Mouse (Mus musculus) embryonic facial prominence, embryonic 13.5 days (tissue): ENCODE data around the gene Lyl1. TPM values are rescaled to one million over a fixed set of nuclear protein-coding genes. Genes with fewer than 3 reads are reported as not detected.

ENCODE experiments used
- ATAC-seq: fragments of 200-750 bp; cut with Nextera tagmentation; 2 replicates; pipeline ENCODE4 v1.8.0; 2017; ENCODE audit warnings: low read depth; ENCODE audit not compliant: insufficient number of reproducible peaks, insufficient read depth, low FRiP score, low TSS enrichment
- H3K27ac ChIP-seq: fragments of 300-500 bp; sonication (generic); 2 replicates; pipeline ENCODE4 v1.5.1; 2015; ENCODE audit warnings: moderate library complexity, mild to moderate bottlenecking, inconsistent platforms
- H3K27me3 ChIP-seq: fragments of 300-500 bp; sonication (generic); 2 replicates; pipeline ENCODE4 v1.6.1; 2015; ENCODE audit warnings: mild to moderate bottlenecking, inconsistent platforms
- H3K36me3 ChIP-seq: fragments of 300-500 bp; sonication (generic); 2 replicates; pipeline ENCODE4 v1.6.1; 2015; ENCODE audit warnings: mild to moderate bottlenecking, inconsistent platforms
- H3K4me1 ChIP-seq: fragments of 300-500 bp; sonication (generic); 2 replicates; pipeline ENCODE4 v1.6.1; 2015; ENCODE audit warnings: inconsistent platforms
- H3K4me2 ChIP-seq: fragments of 300-500 bp; sonication (generic); 2 replicates; pipeline ENCODE4 v1.6.1; 2015; ENCODE audit warnings: moderate library complexity, mild to moderate bottlenecking, inconsistent platforms
- H3K4me3 ChIP-seq: fragments of 300-500 bp; sonication (generic); 2 replicates; pipeline ENCODE4 v1.5.1; 2015; ENCODE audit warnings: mild to moderate bottlenecking, inconsistent platforms
- H3K9ac ChIP-seq: fragments of 300-500 bp; sonication (generic); 2 replicates; pipeline ENCODE4 v1.6.1; 2015; ENCODE audit warnings: mild to moderate bottlenecking, inconsistent platforms
- H3K9me3 ChIP-seq: fragments of 300-500 bp; sonication (generic); 2 replicates; pipeline ENCODE4 v1.6.1; 2016; ENCODE audit warnings: inconsistent platforms
- WGBS: fragments of 180-500 bp; shearing (Covaris S2); methylation state at CpG from one replicate; pipeline ENCODE4 v1.1.7; 2015; ENCODE audit warnings: mixed read lengths; 5-methylcytosine and 5-hydroxymethylcytosine counted together
- polyA plus RNA-seq: library from polyadenylated mRNA; unstranded; fragments of >200 nt; fragmentation: Nextera tagmentation; extraction: Ambion mirVana; gene quantifications from 2 replicates; pipeline ENCODE4 v1.2.1, GENCODE M21; 2015

Lyl1 gene
- polyA plus RNA-seq, 1 experiment from 2014 or later, result 4.8 TPM

DNA sequence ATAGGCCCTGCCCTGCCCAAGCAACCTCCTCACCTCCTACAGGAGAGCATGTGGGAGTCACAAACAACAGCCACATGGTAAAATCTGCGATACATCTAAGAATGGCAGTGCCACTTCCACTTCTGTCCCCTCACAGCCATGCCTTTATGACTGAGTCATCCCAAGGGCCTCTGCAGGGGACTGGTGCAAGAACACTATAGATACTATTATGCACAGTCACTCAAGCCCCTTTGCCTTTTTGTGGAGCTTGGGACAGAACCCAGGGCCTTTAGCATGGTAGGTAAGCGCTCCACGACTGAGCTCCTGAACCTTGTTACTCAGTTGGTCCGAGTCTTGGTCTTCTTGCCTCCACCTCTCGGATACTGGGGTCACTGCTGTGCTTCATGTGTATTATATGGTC lies 24.0 kb upstream of the Lyl1 start:
- ATAC-seq, result no peak
- Histone ChIP-seq H3K9ac (no peak overlapping the region), H3K4me1 (peaks cover 9% of the 10 kb centered on the region), H3K36me3 (peaks cover 54% of the 10 kb centered on the region), H3K9me3 (no peaks in the 10 kb centered on the region), H3K4me3 (no peak overlapping the region), H3K27me3 (no peaks in the 10 kb centered on the region), H3K4me2 (no peak overlapping the region), H3K27ac (no peak overlapping the region)
- WGBS, result 93% methylated on average over 5 of the region's 5 CpGs

- no peak overlapping the region for H3K4me2 ChIP-seq
- H3K4me3 ChIP-seq, result no peak overlapping the region
- H3K27ac ChIP-seq, result no peak overlapping the region
- H3K9me3 ChIP-seq, result no peaks in the 10 kb centered on the region
- ATAC-seq, result no peak
- peaks cover 24% of the 10 kb centered on the region for H3K36me3 ChIP-seq
- peaks cover 28% of the 10 kb centered on the region for H3K4me1 ChIP-seq
- H3K27me3 ChIP-seq, result no peaks in the 10 kb centered on the region
- no peak overlapping the region for H3K9ac ChIP-seq
- 92% methylated on average over 2 of the region's 2 CpGs for WGBS
Measured at GRCm38 (mm10) chr8:84681476-84681875, 19.8 kb upstream of the Lyl1 start.

DNA sequence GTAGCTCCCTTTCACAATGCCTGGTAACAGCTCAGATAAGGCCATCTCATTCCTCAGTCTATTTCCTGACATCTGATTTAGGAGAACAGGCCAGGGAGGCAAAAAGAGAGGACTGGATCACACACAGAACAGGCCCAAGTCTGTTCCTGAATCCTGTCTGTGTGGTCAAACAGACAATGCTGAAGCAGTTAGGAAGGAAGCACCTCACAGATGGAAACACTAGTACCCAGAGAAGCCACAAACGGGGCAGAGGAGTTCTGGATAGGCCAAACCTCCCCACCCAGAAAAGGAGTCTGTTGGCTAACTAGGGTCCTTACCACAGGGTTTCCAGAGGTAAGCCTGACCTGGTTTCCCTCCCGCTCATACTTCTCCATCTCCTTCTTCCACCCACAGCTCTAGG lies 19.0 kb upstream of the Lyl1 start:
- Histone ChIP-seq H3K4me2 (no peak overlapping the region), H3K27me3 (no peaks in the 10 kb centered on the region), H3K36me3 (peaks cover 18% of the 10 kb centered on the region; the same call in 1 of the 2 replicates), H3K9me3 (no peaks in the 10 kb centered on the region), H3K4me1 (peaks cover 30% of the 10 kb centered on the region), H3K4me3 (no peak overlapping the region), H3K9ac (no peak overlapping the region), H3K27ac (no peak overlapping the region)
- 89% methylated on average over 2 of the region's 2 CpGs for WGBS
- no peak for ATAC-seq

GRCm38 (mm10) chr8:84684537-84684936 lies 16.7 kb upstream of the Lyl1 start:
- Histone ChIP-seq H3K9me3 (no peaks in the 10 kb centered on the region), H3K36me3 (peaks cover 16% of the 10 kb centered on the region; the same call in 1 of the 2 replicates), H3K27ac (no peak overlapping the region), H3K4me2 (no peak overlapping the region), H3K4me1 (peaks cover 43% of the 10 kb centered on the region), H3K4me3 (no peak overlapping the region), H3K9ac (no peak overlapping the region), H3K27me3 (no peaks in the 10 kb centered on the region)
- ATAC-seq, result no peak
- 60% methylated on average over 3 of the region's 3 CpGs for WGBS

- ATAC-seq, result 0 out of 2 replicates have a peak, but pooled peaks have one; percentile 43
- H3K27ac ChIP-seq, result peak within 1 kb of the TSS; percentile 95
- H3K4me1 ChIP-seq, result peaks cover 42% of the 10 kb centered on the region
- WGBS, result 9% methylated on average over 20 of the region's 20 CpGs
- H3K9ac ChIP-seq, result peak within 1 kb of the TSS; percentile 100
- H3K36me3 ChIP-seq, result peaks cover 17% of the 10 kb centered on the region
- H3K9me3 ChIP-seq, result no peaks in the 10 kb centered on the region
- H3K27me3 ChIP-seq, result no peaks in the 10 kb centered on the region
- peak within 1 kb of the TSS; percentile 91 for H3K4me2 ChIP-seq
- H3K4me3 ChIP-seq, result peak within 1 kb of the TSS; percentile 100
Measured at GRCm38 (mm10) chr8:84686191-84687002, 14.9 kb upstream of the Lyl1 start, which contains the start of gene Trmt1. Trmt1 (plus strand) TSS chr8:84686307.

- no peaks in the 10 kb centered on the region for H3K9me3 ChIP-seq
- peak overlapping the region; percentile 100 for H3K4me3 ChIP-seq
- H3K4me1 ChIP-seq, result peaks cover 42% of the 10 kb centered on the region
- H3K36me3 ChIP-seq, result peaks cover 20% of the 10 kb centered on the region
- H3K27me3 ChIP-seq, result no peaks in the 10 kb centered on the region
- H3K27ac ChIP-seq, result peak overlapping the region; percentile 95
- peak overlapping the region; percentile 91 for H3K4me2 ChIP-seq
- WGBS, result 0% methylated on average over 54 of the region's 62 CpGs
- ATAC-seq, result peak; percentile 39
- H3K9ac ChIP-seq, result peak overlapping the region; percentile 100
Measured at GRCm38 (mm10) chr8:84687003-84687704, 14.1 kb upstream of the Lyl1 start.

DNA sequence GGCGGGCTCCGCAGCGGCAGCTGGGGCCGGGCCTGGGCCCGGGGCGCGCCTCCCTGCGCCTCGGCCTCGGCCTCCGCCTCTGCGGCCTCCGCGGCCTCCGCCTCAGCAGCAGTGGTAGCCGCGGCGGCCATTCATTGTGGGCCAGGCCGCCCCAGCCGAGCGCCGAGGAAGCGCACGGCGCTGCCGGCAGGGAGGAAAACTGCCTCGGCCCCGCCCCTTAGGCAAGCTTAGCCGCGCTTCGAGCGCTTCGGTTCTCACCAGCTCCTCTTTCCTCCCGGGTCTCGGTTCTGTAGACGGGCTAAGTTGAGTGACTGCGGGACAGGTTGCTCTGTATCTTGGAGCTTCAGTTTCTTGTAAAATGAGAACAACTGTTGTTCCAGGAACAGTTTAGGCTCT lies 13.6 kb upstream of the Lyl1 start, which contains the start of gene Nacc1:
Nacc1 (minus strand) TSS at position 158 of the 396 bp plus-strand sequence.
- peak within 1 kb of the TSS; percentile 91 for H3K4me2 ChIP-seq
- peak within 1 kb of the TSS; percentile 100 for H3K4me3 ChIP-seq
- H3K4me1 ChIP-seq, result peaks cover 42% of the 10 kb centered on the region
- under 1% methylated on average over 22 of the region's 37 CpGs for WGBS
- peak; percentile 74 for ATAC-seq
- H3K27me3 ChIP-seq, result no peaks in the 10 kb centered on the region
- peaks cover 23% of the 10 kb centered on the region for H3K36me3 ChIP-seq
- peak within 1 kb of the TSS; percentile 95 for H3K27ac ChIP-seq
- H3K9ac ChIP-seq, result peak within 1 kb of the TSS; percentile 100
- no peaks in the 10 kb centered on the region for H3K9me3 ChIP-seq

- WGBS, result under 1% methylated on average over 47 of the region's 47 CpGs
- no peaks in the 10 kb centered on the region for H3K9me3 ChIP-seq
- peaks cover 42% of the 10 kb centered on the region for H3K4me1 ChIP-seq
- peaks cover 31% of the 10 kb centered on the region for H3K36me3 ChIP-seq
- no peaks in the 10 kb centered on the region for H3K27me3 ChIP-seq
- H3K4me2 ChIP-seq, result peak overlapping the region; percentile 91
- H3K4me3 ChIP-seq, result peak overlapping the region; percentile 84
- H3K9ac ChIP-seq, result peak overlapping the region; percentile 87
- peak; percentile 77 for ATAC-seq
- peak overlapping the region; percentile 82 for H3K27ac ChIP-seq
Measured at GRCm38 (mm10) chr8:84689091-84689915, 12.0 kb upstream of the Lyl1 start.

GRCm38 (mm10) chr8:84693332-84693731 lies 7.9 kb upstream of the Lyl1 start:
- Histone ChIP-seq H3K27ac (no peak overlapping the region), H3K4me3 (no peak overlapping the region), H3K9me3 (no peaks in the 10 kb centered on the region), H3K9ac (no peak overlapping the region), H3K4me1 (peaks cover 15% of the 10 kb centered on the region), H3K4me2 (no peak overlapping the region), H3K27me3 (no peaks in the 10 kb centered on the region), H3K36me3 (peaks cover 68% of the 10 kb centered on the region)
- WGBS, result 50% methylated on average over 4 of the region's 4 CpGs
- ATAC-seq, result no peak

DNA sequence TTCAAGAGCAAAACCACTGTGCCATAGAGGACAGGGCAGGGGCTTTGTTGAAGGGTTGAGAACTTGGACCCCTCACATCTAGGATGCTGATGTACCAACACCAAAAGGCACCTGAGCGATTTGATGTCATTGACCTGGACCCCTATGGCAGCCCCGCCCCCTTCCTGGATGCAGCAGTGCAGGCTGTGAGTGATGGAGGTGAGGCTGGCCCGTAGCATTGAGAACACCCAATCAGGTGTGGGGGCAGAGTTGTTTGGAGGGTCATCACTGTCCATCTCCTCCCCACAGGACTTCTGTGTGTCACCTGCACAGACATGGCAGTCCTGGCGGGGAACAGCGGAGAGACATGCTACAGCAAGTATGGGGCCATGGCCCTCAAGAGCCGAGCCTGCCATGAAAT lies 6.1 kb upstream of the Lyl1 start:
- Histone ChIP-seq H3K4me2 (no peak overlapping the region), H3K4me3 (no peak overlapping the region), H3K27ac (no peak overlapping the region), H3K36me3 (peaks cover 84% of the 10 kb centered on the region), H3K27me3 (no peaks in the 10 kb centered on the region), H3K4me1 (peaks cover 6% of the 10 kb centered on the region), H3K9me3 (no peaks in the 10 kb centered on the region), H3K9ac (no peak overlapping the region)
- ATAC-seq, result no peak
- WGBS, result 89% methylated on average over 6 of the region's 6 CpGs
